9 mouse cellular contexts compared by ENCODE assay signal in genomic region chr8:83049616-83050015, GRCm38 (mm10).
DNase-seq lines count a peak whose midpoint lies in the region; ATAC-seq and TF ChIP-seq lines count a peak whose summit lies in the region.
"Had no signal": no experiment of that assay in that cellular context is flagged by ENCODE, and none has a peak within 500 bp of the region (broad histone marks: within the 10 kb centered on the region; RNA-seq: fewer than 3 reads in every experiment).

No protein-coding gene starts in this region.

- 62% methylated on average over 1 of the region's 1 CpGs for WGBS in kidney, postnatal 0 days
- 59% methylated on average over 1 of the region's 1 CpGs for WGBS in intestine, postnatal 0 days
- WGBS in midbrain, embryonic 12.5 days, result 18% methylated on average over 1 of the region's 1 CpGs

- peak; percentile 22 for DNase-seq in kidney, postnatal 0 days (ENCODE audit: low spot score)
- DNase-seq in kidney, adult 8-10 months, result no peak
- no peak for DNase-seq in adrenal gland, postnatal 4 days (ENCODE audit: low spot score in 2 of 2)
- no peak for DNase-seq in ovary, postnatal 36 days (ENCODE audit: low spot score)
- DNase-seq in urinary bladder, postnatal 36 days (ENCODE audit: low spot score in 2 of 2), result no peak
- DNase-seq: right cerebral cortex, postnatal 4 days had no signal

- TF ChIP-seq CTCF in kidney, postnatal 0 days (IDR thresholded peaks at IDR 0.05; ENCODE audit: low read depth), result no peak
- no peak for TF ChIP-seq CTCF in embryonic fibroblast, embryonic 13.5 days (IDR thresholded peaks at IDR 0.05; ENCODE audit: borderline replicate concordance, insufficient read depth, low read length)
- TF ChIP-seq CTCF in intestine, postnatal 0 days (IDR thresholded peaks at IDR 0.05; ENCODE audit: low read depth), result no peak

- ATAC-seq in kidney, postnatal 0 days (replicated peaks; ENCODE audit: low FRiP score, low read depth), result no peak
- ATAC-seq in intestine, postnatal 0 days, result no peak
- peak; percentile 44 for ATAC-seq in midbrain, embryonic 12.5 days (ENCODE audit: low FRiP score, low read depth)

- no peak overlapping the region for H3K4me2 ChIP-seq in kidney, postnatal 0 days (ENCODE audit: low read length)
- no peak overlapping the region for H3K4me2 ChIP-seq in intestine, postnatal 0 days (replicated peaks; ENCODE audit: low read depth)
- H3K4me2 ChIP-seq in midbrain, embryonic 12.5 days (replicated peaks), result no peak overlapping the region

- H3K4me3 ChIP-seq in kidney, postnatal 0 days (replicated peaks; ENCODE audit: low read depth, low read length), result no peak overlapping the region
- no peak overlapping the region for H3K4me3 ChIP-seq in embryonic fibroblast, embryonic 13.5 days (ENCODE audit: insufficient read depth, low read length)
- no peak overlapping the region for H3K4me3 ChIP-seq in intestine, postnatal 0 days (ENCODE audit: low read depth, low read length)
- H3K4me3 ChIP-seq in midbrain, embryonic 12.5 days, result no peak overlapping the region

- no peaks in the 10 kb centered on the region for H3K4me1 ChIP-seq in kidney, postnatal 0 days (replicated peaks; ENCODE audit: insufficient read depth, low read length)
- peaks cover 19% of the 10 kb centered on the region for H3K4me1 ChIP-seq in embryonic fibroblast, embryonic 13.5 days (ENCODE audit: control insufficient read depth, insufficient read depth, low read length)
- H3K4me1 ChIP-seq in intestine, postnatal 0 days (replicated peaks; ENCODE audit: control insufficient read depth, insufficient read depth, low read length), result 0 out of 2 replicates have a peak, but pooled peaks cover 3% of the 10 kb centered on the region
- peaks cover 15% of the 10 kb centered on the region for H3K4me1 ChIP-seq in midbrain, embryonic 12.5 days

- no peak for TF ChIP-seq POLR2A in embryonic fibroblast, embryonic 13.5 days (IDR thresholded peaks at IDR 0.05; ENCODE audit: low read depth, low read length)

- H3K27me3 ChIP-seq in kidney, postnatal 0 days (ENCODE audit: insufficient read depth, low read length), result no peaks in the 10 kb centered on the region
- no peaks in the 10 kb centered on the region for H3K27me3 ChIP-seq in intestine, postnatal 0 days (replicated peaks; ENCODE audit: control insufficient read depth, insufficient read depth, low read length)
- H3K27me3 ChIP-seq in midbrain, embryonic 12.5 days, result no peaks in the 10 kb centered on the region

- H3K9ac ChIP-seq in kidney, postnatal 0 days (ENCODE audit: low read depth, low read length), result no peak overlapping the region
- no peak overlapping the region for H3K9ac ChIP-seq in intestine, postnatal 0 days (ENCODE audit: low read depth, low read length)
- no peak overlapping the region for H3K9ac ChIP-seq in midbrain, embryonic 12.5 days (replicated peaks)

- no peaks in the 10 kb centered on the region for H3K9me3 ChIP-seq in kidney, postnatal 0 days (replicated peaks; ENCODE audit: low read length)
- H3K9me3 ChIP-seq in intestine, postnatal 0 days (ENCODE audit: control insufficient read depth), result no peaks in the 10 kb centered on the region
- H3K9me3 ChIP-seq in midbrain, embryonic 12.5 days, result no peaks in the 10 kb centered on the region

- H3K36me3 ChIP-seq in kidney, postnatal 0 days (ENCODE audit: insufficient read depth, low read length), result no peaks in the 10 kb centered on the region
- H3K36me3 ChIP-seq in intestine, postnatal 0 days (ENCODE audit: control insufficient read depth, insufficient read depth), result no peaks in the 10 kb centered on the region
- H3K36me3 ChIP-seq in midbrain, embryonic 12.5 days, result no peaks in the 10 kb centered on the region

- H3K27ac ChIP-seq in kidney, postnatal 0 days, result no peak overlapping the region
- H3K27ac ChIP-seq in embryonic fibroblast, embryonic 13.5 days (ENCODE audit: insufficient read depth, low read length), result peak overlapping the region; percentile 72
- peak overlapping the region; percentile 46; the same call in 1 of the 2 replicates for H3K27ac ChIP-seq in intestine, postnatal 0 days (ENCODE audit: low read depth, low read length)
- peak overlapping the region; percentile 50 for H3K27ac ChIP-seq in midbrain, embryonic 12.5 days (replicated peaks)
